Mouse (Mus musculus): ENCODE results near the gene Mapk14.

- TF ChIP-seq CTCF (IDR thresholded peaks at IDR 0.05; ENCODE audit: borderline replicate concordance, insufficient read depth, low read length) (no peak), POLR2A (IDR thresholded peaks at IDR 0.05; ENCODE audit: low read depth, low read length) (no peak)
These were observed 90.3 kb downstream of the Mapk14 start for GRCm38 (mm10) chr17:28781290-28782045.
